Mouse (Mus musculus): ENCODE measurements around the gene Alox5.

GRCm38 (mm10) chr6:116370216-116370976, 90.6 kb downstream of the Alox5 start:
- no peak for TF ChIP-seq CTCF (IDR thresholded peaks at IDR 0.05; ENCODE audit: control insufficient read depth, insufficient read depth, low read length)
- no peak for TF ChIP-seq POLR2A (IDR thresholded peaks at IDR 0.05; ENCODE audit: borderline replicate concordance, control insufficient read depth, low read depth, low read length)
